Mouse (Mus musculus) intestine, embryonic 14.5 days (tissue): ENCODE measurements around the gene Magoh. TPM values are rescaled to one million over a fixed set of nuclear protein-coding genes. Genes with fewer than 3 reads are reported as not detected.
A peak's percentile ranks its signal among the peaks of the same experiment; 100 is the strongest.

Experiments used
- ATAC-seq: fragments of 200-750 bp; cut with Nextera tagmentation; replicated peaks from 2 replicates; pipeline ENCODE4 v1.8.0; 2017; ENCODE audit warnings: low read depth, moderate number of reproducible peaks, moderate TSS enrichment, moderate library complexity; ENCODE audit not compliant: low FRiP score, low TSS enrichment
- DNase-seq: peaks from one replicate; pipeline ENCODE4 v3.0.0-alpha.2; 2018; ENCODE audit warnings: low spot score
- H3K27ac ChIP-seq: fragments of 300-500 bp; sonication (generic); 2 replicates; pipeline ENCODE4 v1.5.1; 2014; ENCODE audit warnings: low read depth, mild to moderate bottlenecking, control low read depth
- H3K27me3 ChIP-seq: fragments of 300-500 bp; sonication (generic); replicated peaks from 2 replicates; pipeline ENCODE4 v1.6.1; 2014; ENCODE audit warnings: low read length, control low read depth; ENCODE audit not compliant: control insufficient read depth, insufficient read depth
- H3K36me3 ChIP-seq: fragments of 300-500 bp; sonication (generic); 2 replicates; pipeline ENCODE4 v1.6.1; 2014; ENCODE audit warnings: low read length, control low read depth; ENCODE audit not compliant: control insufficient read depth, insufficient read depth
- H3K4me1 ChIP-seq: fragments of 300-500 bp; sonication (generic); replicated peaks from 2 replicates; pipeline ENCODE4 v1.6.1; 2014; ENCODE audit warnings: low read length, control low read depth, mixed read lengths; ENCODE audit not compliant: control insufficient read depth, insufficient read depth
- H3K4me2 ChIP-seq: fragments of 300-500 bp; sonication (generic); 2 replicates; pipeline ENCODE4 v1.6.1; 2014; ENCODE audit warnings: low read length
- H3K4me3 ChIP-seq: fragments of 300-500 bp; sonication (generic); 2 replicates; pipeline ENCODE4 v1.5.1; 2014; ENCODE audit warnings: low read depth, low read length, control low read depth, mixed read lengths
- H3K9ac ChIP-seq: fragments of 300-500 bp; sonication (generic); 2 replicates; pipeline ENCODE4 v1.6.1; 2014; ENCODE audit warnings: mild to moderate bottlenecking, low read length
- H3K9me3 ChIP-seq: fragments of 300-500 bp; sonication (generic); 2 replicates; pipeline ENCODE4 v1.6.1; 2016; ENCODE audit warnings: low read length, control low read depth; ENCODE audit not compliant: control insufficient read depth
- WGBS: fragments of 180-500 bp; shearing (Covaris S2); extraction: QIAGEN DNeasy Blood & Tissue Kit; methylation state at CpG from one replicate; pipeline ENCODE4 v1.1.7; 2014; 5-methylcytosine and 5-hydroxymethylcytosine counted together
- polyA plus RNA-seq: library from polyadenylated mRNA; unstranded; fragments of >200 nt; fragmentation: Nextera tagmentation; extraction: Ambion mirVana; gene quantifications from 2 replicates; pipeline ENCODE4 v1.2.1, GENCODE M21; 2014

Gene Magoh
- polyA plus RNA-seq, 1 experiment from 2014 or later, result 179 TPM

DNA sequence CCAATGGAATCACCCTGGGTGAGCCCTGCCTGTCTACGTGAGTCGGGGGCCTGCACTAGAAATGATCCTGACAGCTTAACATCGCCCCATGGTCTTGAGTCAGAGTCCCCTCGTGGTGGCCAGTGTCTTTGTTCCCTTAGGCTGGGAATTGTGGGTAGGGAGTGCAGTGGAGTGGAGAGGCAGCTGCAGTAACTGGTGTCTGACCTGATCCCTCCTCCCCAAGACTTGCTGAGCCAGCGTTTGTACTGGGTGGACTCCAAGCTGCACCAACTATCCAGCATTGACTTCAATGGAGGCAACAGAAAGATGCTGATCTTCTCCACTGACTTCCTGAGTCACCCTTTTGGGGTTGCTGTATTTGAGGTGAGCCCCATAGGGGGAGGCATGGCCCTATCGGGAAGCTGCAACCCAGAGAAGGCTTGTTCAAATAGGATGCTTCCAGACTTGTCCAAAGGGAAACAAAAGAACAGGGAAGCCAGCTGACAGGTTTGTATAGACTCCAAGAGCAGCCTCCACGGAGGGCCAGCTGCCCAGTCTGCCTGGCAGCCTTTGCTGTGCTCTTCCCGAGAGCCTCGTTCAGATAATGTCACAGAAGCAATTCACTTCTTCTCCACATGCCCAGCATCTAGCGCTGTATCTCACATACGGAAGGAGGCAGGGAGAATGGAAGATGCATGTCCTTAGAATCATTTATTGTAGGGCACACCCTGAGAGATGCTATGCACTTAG is 22.4 kb upstream of the Magoh start:
- Histone ChIP-seq H3K27ac (no peak overlapping the region), H3K9me3 (no peaks in the 10 kb centered on the region), H3K36me3 (0 out of 2 replicates have a peak, but pooled peaks cover 3% of the 10 kb centered on the region), H3K9ac (no peak overlapping the region), H3K4me3 (no peak overlapping the region), H3K4me2 (no peak overlapping the region), H3K27me3 (no peaks in the 10 kb centered on the region), H3K4me1 (no peaks in the 10 kb centered on the region)
- no peak for DNase-seq
- no peak for ATAC-seq
- WGBS, result 81% methylated on average over 11 of the region's 11 CpGs

DNA sequence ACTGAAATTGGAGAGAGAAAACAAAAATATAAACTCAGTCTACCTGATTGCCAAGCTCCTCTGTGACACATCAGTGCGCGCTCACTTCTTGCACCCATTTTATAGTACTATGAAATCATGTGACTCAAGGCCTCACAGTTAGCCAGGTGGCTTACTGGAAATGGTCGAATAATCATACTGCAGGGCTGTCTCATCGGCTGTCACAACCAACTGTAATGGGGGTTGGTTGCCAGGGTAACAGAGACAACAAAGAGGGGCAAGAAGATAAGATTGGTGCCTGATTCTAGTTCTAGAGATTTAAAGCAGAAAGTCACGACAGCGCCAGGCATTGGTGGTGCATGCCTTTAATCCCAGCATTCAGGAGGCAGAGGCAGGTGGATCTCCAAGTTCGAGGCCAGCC is 20.6 kb upstream of the Magoh start:
- no peak for ATAC-seq
- H3K27ac ChIP-seq, result no peak overlapping the region
- WGBS, result 89% methylated on average over 7 of the region's 7 CpGs

DNA sequence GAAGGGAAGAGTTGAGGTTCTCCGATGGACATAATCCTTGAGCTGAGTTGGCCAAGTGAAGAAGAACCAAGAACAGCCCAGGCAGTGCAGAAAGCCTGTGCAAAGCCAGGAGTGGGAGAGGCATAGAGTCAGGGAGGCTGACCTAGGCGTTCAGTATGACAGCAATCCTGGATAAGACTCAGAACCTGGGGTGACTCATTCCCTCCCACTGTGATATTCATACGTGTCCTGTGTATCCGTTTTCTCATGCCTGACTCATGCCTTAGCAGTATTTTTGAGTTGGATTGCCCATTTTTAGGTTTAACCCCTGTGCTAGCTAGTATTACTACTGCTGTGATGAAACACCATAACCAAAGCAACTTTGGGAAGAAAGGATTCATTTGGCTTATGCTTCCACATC is 14.7 kb upstream of the Magoh start:
- 0 out of 2 replicates have a peak, but pooled peaks cover 3% of the 10 kb centered on the region for H3K36me3 ChIP-seq
- no peak overlapping the region for H3K4me2 ChIP-seq
- H3K9ac ChIP-seq, result no peak overlapping the region
- H3K4me1 ChIP-seq, result no peaks in the 10 kb centered on the region
- DNase-seq, result no peak
- no peak for ATAC-seq
- no peak overlapping the region for H3K27ac ChIP-seq
- H3K27me3 ChIP-seq, result no peaks in the 10 kb centered on the region
- no peak overlapping the region for H3K4me3 ChIP-seq
- 82% methylated on average over 4 of the region's 4 CpGs for WGBS
- no peaks in the 10 kb centered on the region for H3K9me3 ChIP-seq

More for the DNA sequence above, 20.6 kb upstream of the Magoh start:
- H3K4me2 ChIP-seq, result no peak overlapping the region
- H3K9ac ChIP-seq, result no peak overlapping the region
- no peak overlapping the region for H3K4me3 ChIP-seq
- DNase-seq, result no peak
- no peaks in the 10 kb centered on the region for H3K27me3 ChIP-seq
- no peaks in the 10 kb centered on the region for H3K9me3 ChIP-seq
- H3K4me1 ChIP-seq, result no peaks in the 10 kb centered on the region
- 0 out of 2 replicates have a peak, but pooled peaks cover 3% of the 10 kb centered on the region for H3K36me3 ChIP-seq

DNA sequence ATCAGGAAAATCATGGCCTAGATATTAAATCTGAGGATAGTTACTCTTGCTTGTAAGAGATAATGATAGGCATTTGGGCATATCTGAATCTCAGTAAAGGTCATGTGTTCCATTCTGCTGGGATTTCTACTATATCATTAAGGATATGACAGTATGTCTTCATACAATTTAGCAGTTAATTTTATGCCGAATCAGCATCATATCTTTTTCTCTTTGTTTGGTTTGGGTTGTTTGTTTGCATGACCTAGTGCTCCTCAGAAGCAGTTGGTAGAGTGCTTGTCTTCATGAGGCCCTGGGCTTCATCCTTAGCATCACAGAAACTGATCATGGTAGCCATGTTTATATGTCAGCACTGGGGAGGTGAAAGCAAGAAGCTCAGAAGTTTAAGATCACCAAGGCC is 2.1 kb downstream of the Magoh start:
- 84% methylated on average over 1 of the region's 1 CpGs for WGBS
- H3K27ac ChIP-seq, result no peak overlapping the region
- H3K36me3 ChIP-seq, result peaks cover 57% of the 10 kb centered on the region
- no peaks in the 10 kb centered on the region for H3K9me3 ChIP-seq
- no peak for DNase-seq
- ATAC-seq, result no peak
- H3K4me1 ChIP-seq, result peaks cover 7% of the 10 kb centered on the region; the same call in 1 of the 2 replicates
- no peak overlapping the region for H3K9ac ChIP-seq
- H3K27me3 ChIP-seq, result no peaks in the 10 kb centered on the region
- no peak overlapping the region for H3K4me2 ChIP-seq
- no peak overlapping the region for H3K4me3 ChIP-seq

DNA sequence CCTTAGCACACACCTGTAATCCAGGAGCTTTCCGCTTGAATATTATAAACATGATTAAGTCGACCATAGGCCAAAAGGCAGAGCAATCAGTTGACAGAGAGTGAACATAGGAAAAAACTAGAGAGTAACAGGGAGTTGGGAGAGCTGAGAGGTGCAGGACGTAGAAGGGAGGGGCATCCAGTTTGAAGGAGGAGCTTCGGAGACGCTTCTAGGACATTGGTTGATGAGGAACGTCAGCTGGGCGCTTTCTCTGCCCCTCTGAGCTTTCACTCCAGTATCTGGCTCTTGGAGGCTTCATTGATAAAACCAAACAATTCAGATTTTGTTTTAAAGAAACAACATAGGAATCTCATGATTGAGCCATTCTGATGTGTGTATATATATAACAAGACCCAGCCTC is 6.8 kb downstream of the Magoh start:
- ATAC-seq (no peak), DNase-seq (no peak)
- Histone ChIP-seq H3K4me1 (peaks cover 8% of the 10 kb centered on the region; the same call in 1 of the 2 replicates), H3K4me3 (no peak overlapping the region), H3K9ac (no peak overlapping the region), H3K27me3 (no peaks in the 10 kb centered on the region), H3K27ac (no peak overlapping the region), H3K4me2 (no peak overlapping the region), H3K9me3 (no peaks in the 10 kb centered on the region), H3K36me3 (peaks cover 63% of the 10 kb centered on the region)
- 82% methylated on average over 7 of the region's 7 CpGs for WGBS

DNA sequence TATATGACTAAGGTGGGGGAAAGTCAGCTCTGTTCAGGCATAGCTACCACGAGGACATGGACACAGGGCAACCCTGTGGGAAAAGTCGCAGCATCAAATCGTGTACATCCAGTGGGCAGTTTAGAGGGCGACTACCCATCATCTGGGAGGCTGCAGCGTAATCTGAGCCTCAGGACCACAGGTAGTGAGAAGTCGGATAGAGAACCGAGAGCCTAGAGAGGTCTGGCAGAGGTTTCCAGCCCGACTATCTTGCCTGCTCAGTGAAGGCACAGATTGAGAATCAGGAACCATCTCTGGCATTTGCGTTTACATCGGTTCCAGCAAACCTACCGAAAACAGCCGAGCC is 9.8 kb downstream of the Magoh start:
- Histone ChIP-seq H3K27ac (peak overlapping the region; percentile 83), H3K9me3 (no peaks in the 10 kb centered on the region), H3K27me3 (no peaks in the 10 kb centered on the region), H3K4me2 (peak overlapping the region; percentile 79), H3K4me3 (peak overlapping the region; percentile 61), H3K36me3 (peaks cover 57% of the 10 kb centered on the region), H3K9ac (peak overlapping the region; percentile 54), H3K4me1 (peaks cover 8% of the 10 kb centered on the region; the same call in 1 of the 2 replicates)
- under 1% methylated on average over 12 of the region's 12 CpGs for WGBS
- peak; percentile 44 for ATAC-seq
- no peak for DNase-seq

DNA sequence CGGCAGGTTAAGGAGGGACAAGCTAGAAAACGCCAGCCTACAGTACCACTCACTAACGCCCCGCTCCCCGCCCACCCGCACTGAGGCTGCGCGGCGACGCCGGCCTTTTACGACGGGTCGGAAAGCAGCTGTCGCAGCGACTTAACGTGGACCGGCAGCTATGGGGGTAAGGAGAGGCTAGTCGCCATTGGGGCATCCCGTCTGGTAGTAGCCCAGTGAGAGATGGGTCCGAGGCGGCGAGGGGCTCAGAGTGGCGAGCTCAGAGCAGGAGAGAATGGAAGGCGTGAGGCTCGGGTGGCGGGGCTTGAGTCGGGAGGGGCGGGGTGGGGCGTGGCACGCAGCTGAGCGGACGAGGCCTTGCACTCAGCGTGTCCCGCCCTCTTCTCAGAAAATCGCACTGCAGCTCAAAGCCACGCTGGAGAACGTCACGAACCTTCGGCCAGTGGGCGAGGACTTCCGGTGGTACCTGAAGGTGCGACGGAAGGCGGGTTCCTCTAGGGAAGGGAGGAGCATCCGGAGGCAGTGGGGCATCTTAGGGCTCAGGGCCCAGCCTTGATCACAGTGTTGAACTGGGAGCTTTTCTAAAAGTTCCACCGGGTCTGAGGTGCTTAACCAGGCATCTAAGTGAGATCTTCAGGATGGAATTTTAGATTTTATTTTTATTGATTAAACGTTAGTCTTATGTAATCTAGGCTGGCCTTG is 10.3 kb downstream of the Magoh start, which contains the start of gene 0610037L13Rik:
TSS of gene 0610037L13Rik (plus strand) at position 83 of the 702 bp plus-strand sequence.
- Histone ChIP-seq H3K36me3 (peaks cover 57% of the 10 kb centered on the region), H3K9ac (peak within 1 kb of the TSS; percentile 54), H3K27ac (peak within 1 kb of the TSS; percentile 83), H3K4me2 (peak within 1 kb of the TSS; percentile 79), H3K9me3 (no peaks in the 10 kb centered on the region), H3K27me3 (no peaks in the 10 kb centered on the region), H3K4me1 (peaks cover 8% of the 10 kb centered on the region; the same call in 1 of the 2 replicates), H3K4me3 (peak within 1 kb of the TSS; percentile 61)
- peak; percentile 97 for DNase-seq
- WGBS, result under 1% methylated on average over 48 of the region's 48 CpGs
- peak; percentile 93 for ATAC-seq

DNA sequence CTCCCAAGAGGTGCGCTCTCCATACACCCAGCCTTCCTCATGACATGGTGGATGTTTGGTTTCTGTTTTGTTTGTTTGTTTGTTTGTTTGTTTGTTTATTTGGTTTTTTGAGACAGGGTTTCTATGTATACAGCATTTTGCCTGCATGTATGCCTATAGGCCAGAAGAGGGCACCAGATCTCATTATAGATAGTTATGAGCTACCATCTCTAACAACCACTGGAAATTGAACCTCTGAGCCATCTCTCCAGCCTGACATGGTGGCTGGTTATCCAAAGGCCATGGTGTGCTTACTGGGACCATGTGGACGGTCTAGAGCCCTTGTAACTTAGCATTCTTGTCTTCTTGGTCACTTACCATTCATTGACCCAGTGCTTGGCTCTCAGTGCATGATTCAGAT is 13.1 kb downstream of the Magoh start:
- Histone ChIP-seq H3K27me3 (no peaks in the 10 kb centered on the region), H3K27ac (no peak overlapping the region), H3K9me3 (no peaks in the 10 kb centered on the region), H3K4me3 (no peak overlapping the region), H3K4me2 (no peak overlapping the region), H3K4me1 (peaks cover 8% of the 10 kb centered on the region; the same call in 1 of the 2 replicates), H3K36me3 (peaks cover 58% of the 10 kb centered on the region), H3K9ac (no peak overlapping the region)
- WGBS, result 82% methylated on average over 2 of the region's 2 CpGs
- ATAC-seq (no peak), DNase-seq (no peak)
